Mouse (Mus musculus) brain, embryonic 14.5 days (tissue): ENCODE data around the gene Ubxn1.

Experiments used
- CTCF ChIP-seq: fragments of 200-500 bp; IDR thresholded peaks from 2 replicates; pipeline ENCODE4 v1.5.1; 2012; ENCODE audit warnings: inconsistent platforms, mild to moderate bottlenecking, moderate library complexity, borderline replicate concordance; ENCODE audit not compliant: insufficient read depth, insufficient read length; ENCODE audit errors: extremely low read depth
- POLR2A ChIP-seq: fragments of 200-500 bp; IDR thresholded peaks from 2 replicates; pipeline ENCODE4 v1.6.1; 2012; ENCODE audit warnings: mild to moderate bottlenecking, inconsistent platforms, borderline replicate concordance; ENCODE audit not compliant: poor library complexity, insufficient read depth, insufficient read length, severe bottlenecking; ENCODE audit errors: extremely low read depth

- TF ChIP-seq CTCF (peak; percentile 59), POLR2A (peak; percentile 53; the same call in 1 of the 2 replicates)
These were observed 34.0 kb upstream of the Ubxn1 start, which contains the start of gene Bscl2 for GRCm38 (mm10) chr19:8837251-8837791.
